Mouse (Mus musculus) ES-Bruce4 (cell line): ENCODE data around the gene Sorbs2.

ENCODE experiments used
- CTCF ChIP-seq: IDR thresholded peaks from one replicate; pipeline ENCODE4 v1.8.1; 2011; ENCODE audit warnings: low read depth, low read length
- EP300 ChIP-seq: IDR thresholded peaks from 2 replicates; pipeline ENCODE4 v1.6.1; 2011; ENCODE audit warnings: low read depth, low read length; ENCODE audit not compliant: insufficient read depth
- POLR2A ChIP-seq: IDR thresholded peaks from one replicate; pipeline ENCODE4 v1.8.1; 2011; ENCODE audit warnings: low read length; ENCODE audit not compliant: insufficient read depth

GRCm38 (mm10) chr8:45621576-45622178 lies 114.1 kb downstream of the Sorbs2 start:
- TF ChIP-seq CTCF (no peak), POLR2A (no peak), EP300 (no peak)
